Mouse (Mus musculus): Measurements from ENCODE around the gene Tbcd.

DNA sequence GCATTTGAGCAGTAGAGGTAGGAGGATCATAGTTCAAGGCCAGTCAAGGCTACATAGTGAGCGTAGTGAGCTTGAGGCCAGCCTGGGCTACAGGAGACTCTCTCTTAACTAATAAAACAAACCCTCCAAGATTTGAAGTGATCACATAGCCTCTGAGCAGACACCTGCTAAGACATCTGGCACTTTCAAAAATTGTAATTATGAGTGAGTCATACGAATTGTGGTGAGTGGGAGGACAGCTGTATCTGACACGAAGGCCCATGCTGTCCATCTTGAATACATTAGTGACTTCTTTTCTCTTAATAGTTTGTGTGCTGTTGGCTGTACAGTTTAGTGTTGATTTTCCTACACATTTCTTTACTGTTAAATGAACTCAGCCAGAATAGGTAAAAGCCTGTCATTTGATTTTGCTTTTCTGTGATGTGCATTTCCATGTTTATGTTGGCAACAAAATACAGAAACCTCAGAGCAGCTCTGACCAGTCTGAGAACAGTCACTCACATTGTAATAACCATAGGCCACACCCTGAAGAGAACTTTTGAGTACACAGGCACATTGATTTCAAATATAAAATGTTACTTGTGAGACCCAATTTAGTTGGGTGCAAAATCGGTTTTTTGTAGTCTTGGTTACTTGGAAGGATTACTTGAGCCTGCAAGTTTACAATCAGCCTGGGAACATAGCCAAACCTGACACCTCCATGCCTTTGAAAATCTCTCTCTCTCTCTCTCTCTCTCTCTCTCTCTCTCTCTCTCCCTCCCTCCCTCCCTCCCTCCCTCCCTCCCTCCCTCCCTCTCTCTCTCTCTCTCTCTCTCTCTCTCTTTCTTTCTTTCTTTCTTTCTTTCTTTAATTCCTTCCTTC is 50.5 kb downstream of the Tbcd start:
- TF ChIP-seq CTCF (IDR thresholded peaks at IDR 0.05; ENCODE audit: low read depth) (no peak), EP300 (IDR thresholded peaks at IDR 0.05; ENCODE audit: low read depth) (no peak)

Data from liver, postnatal 0 days (tissue).